Mouse (Mus musculus) heart, adult 2 months (tissue): ENCODE results near the gene Olfr987.
"Not testable (repeated sequence)": the region's sequence is repeated elsewhere in the genome, so short reads cannot be mapped to it uniquely, and the experiment has no call there.

ENCODE experiments used
- CTCF ChIP-seq: fragments of 200-600 bp; IDR thresholded peaks from 2 replicates; pipeline ENCODE4 v1.8.1; 2022; ENCODE audit warnings: antibody characterized with exemption, mild to moderate bottlenecking, moderate library complexity
- POLR2A ChIP-seq: fragments of 200-500 bp; IDR thresholded peaks from 2 replicates; pipeline ENCODE4 v1.6.1; 2011; ENCODE audit warnings: mild to moderate bottlenecking, low read depth, low read length, control low read depth; ENCODE audit not compliant: insufficient read depth

DNA sequence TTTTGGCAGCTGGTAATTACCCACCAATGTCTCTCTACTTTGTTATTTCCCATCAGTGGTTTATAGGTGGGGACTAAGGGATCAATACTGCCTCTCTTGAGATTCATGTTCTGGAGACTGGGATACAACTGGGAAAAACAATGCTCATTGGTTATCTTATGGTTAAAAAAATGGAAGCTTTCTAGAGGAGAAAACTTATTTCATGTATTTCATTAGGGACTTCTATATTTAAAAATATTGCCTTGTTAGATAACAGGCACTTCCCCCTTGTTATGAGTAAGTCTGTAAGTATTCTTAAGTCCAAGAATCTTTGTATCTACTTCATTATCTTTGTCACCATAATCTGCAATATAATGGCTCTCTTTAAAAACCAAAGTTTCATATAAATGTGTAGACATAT lies 24.0 kb upstream of the Olfr987 start, which contains the start of gene Olfr988:
- not testable (repeated sequence) for TF ChIP-seq CTCF, POLR2A
